ENCODE assay signal across 12 mouse cellular contexts in the genomic region with DNA sequence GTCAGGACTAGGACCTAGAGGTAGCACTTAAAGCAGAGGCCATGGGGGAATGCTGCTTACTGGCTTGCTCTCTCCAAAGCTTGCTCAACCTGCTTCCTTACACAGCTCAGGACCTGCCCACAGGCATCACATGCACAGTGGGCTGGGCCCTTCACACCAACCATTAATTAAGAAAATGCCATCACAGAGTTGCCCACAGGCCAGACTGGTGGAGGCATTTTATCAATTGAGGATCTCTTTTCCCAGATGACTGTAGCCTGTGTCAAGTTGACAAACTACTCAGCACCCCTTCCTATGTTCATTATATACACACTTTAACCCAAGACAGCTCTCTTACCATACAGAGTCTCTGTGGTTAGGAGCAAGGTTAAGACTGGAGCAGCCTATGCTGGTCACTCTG.
"Had no signal": no experiment of that assay in that cellular context is flagged by ENCODE, and none has a peak within 500 bp of the region (broad histone marks: within the 10 kb centered on the region; RNA-seq: fewer than 3 reads in every experiment).

No protein-coding gene starts in this region.

- H3K4me3 ChIP-seq: layer of hippocampus, adult 2 months; liver, embryonic 13.5 days; lung, embryonic 15.5 days; midbrain, embryonic 15.5 days; neural tube, embryonic 12.5 days had no signal

- ATAC-seq: liver, postnatal 0 days; midbrain, embryonic 15.5 days had no signal

- H3K9me3 ChIP-seq: liver, embryonic 13.5 days; lung, embryonic 15.5 days; midbrain, embryonic 15.5 days; neural tube, embryonic 12.5 days had no signal

- H3K4me2 ChIP-seq: liver, embryonic 13.5 days; lung, embryonic 15.5 days; midbrain, embryonic 15.5 days; neural tube, embryonic 12.5 days had no signal

- H3K27ac ChIP-seq: layer of hippocampus, adult 2 months; liver, embryonic 13.5 days; lung, embryonic 15.5 days; midbrain, embryonic 15.5 days; neural tube, embryonic 12.5 days; stomach, postnatal 0 days had no signal

- DNase-seq: kidney, adult 18-20 months; kidney, postnatal 10 days; kidney, postnatal 4 days; liver; liver, embryonic 13.5 days; liver, postnatal 0 days; lung, postnatal 14 days had no signal

- H3K36me3 ChIP-seq: liver, embryonic 13.5 days; lung, embryonic 15.5 days; midbrain, embryonic 15.5 days had no signal

- H3K27me3 ChIP-seq: lung, embryonic 15.5 days; midbrain, embryonic 15.5 days; neural tube, embryonic 12.5 days had no signal

- H3K9ac ChIP-seq: liver, embryonic 13.5 days; liver, postnatal 0 days; lung, embryonic 15.5 days; midbrain, embryonic 15.5 days; neural tube, embryonic 12.5 days had no signal
